27 mouse cellular contexts compared by ENCODE assay signal in the genomic region with DNA sequence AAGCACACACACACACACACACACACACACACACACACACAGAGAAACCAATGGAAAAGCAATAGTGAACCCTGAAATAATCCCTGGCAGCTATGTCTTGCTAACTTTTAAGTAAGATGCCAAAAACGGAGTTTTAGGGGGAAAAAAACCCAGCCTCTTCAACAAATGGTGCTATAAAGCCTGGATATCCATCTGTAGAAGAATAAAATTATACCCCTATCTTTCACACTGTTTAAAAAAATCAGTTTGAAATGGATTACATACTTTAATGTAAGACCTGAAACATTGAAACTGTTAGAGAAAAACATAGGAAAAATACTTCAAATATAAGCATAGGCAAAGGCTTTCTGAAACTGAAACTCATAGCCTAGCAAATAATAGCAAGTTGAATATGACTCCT.
A peak's percentile ranks its signal among the peaks of the same experiment; 100 is the strongest.
DNase-seq lines count a peak whose midpoint lies in the region; ATAC-seq and TF ChIP-seq lines count a peak whose summit lies in the region.
"Had no signal": no experiment of that assay in that cellular context is flagged by ENCODE, and none has a peak within 500 bp of the region (broad histone marks: within the 10 kb centered on the region; RNA-seq: fewer than 3 reads in every experiment).

No protein-coding gene starts in this region.

- no peaks in the 10 kb centered on the region for H3K36me3 ChIP-seq in forebrain, postnatal 0 days (ENCODE audit: insufficient read depth)
- H3K36me3 ChIP-seq in forebrain, embryonic 15.5 days = no peaks in the 10 kb centered on the region
- H3K36me3 ChIP-seq in heart, embryonic 12.5 days = no peaks in the 10 kb centered on the region
- H3K36me3 ChIP-seq: embryonic facial prominence, embryonic 13.5 days; embryonic facial prominence, embryonic 15.5 days; forebrain, embryonic 10.5 days; forebrain, embryonic 12.5 days; G1E had no signal

- no peaks in the 10 kb centered on the region for H3K9me3 ChIP-seq in forebrain, postnatal 0 days (ENCODE audit: low read length)
- H3K9me3 ChIP-seq in forebrain, embryonic 15.5 days = no peaks in the 10 kb centered on the region
- no peaks in the 10 kb centered on the region for H3K9me3 ChIP-seq in heart, embryonic 12.5 days (replicated peaks)
- H3K9me3 ChIP-seq: embryonic facial prominence, embryonic 13.5 days; embryonic facial prominence, embryonic 15.5 days; forebrain, embryonic 10.5 days; forebrain, embryonic 12.5 days; G1E had no signal

- peak; percentile 34; the same call in 1 of the 2 replicates for ATAC-seq in forebrain, postnatal 0 days
- no peak for ATAC-seq in forebrain, embryonic 15.5 days (replicated peaks)
- no peak for ATAC-seq in heart, embryonic 12.5 days (ENCODE audit: insufficient number of reproducible peaks, low FRiP score)
- ATAC-seq: activated CD4-positive, CD25-positive, alpha-beta regulatory T cell, adult 4 months; CD4-positive, CD25-positive, alpha-beta regulatory T cell, adult 4 months; forebrain, embryonic 14.5 days; Patski had no signal

- WGBS in forebrain, postnatal 0 days = 56% methylated on average over 1 of the region's 1 CpGs
- WGBS in forebrain, embryonic 15.5 days = 77% methylated on average over 1 of the region's 1 CpGs
- 63% methylated on average over 1 of the region's 1 CpGs for WGBS in heart, embryonic 12.5 days

- peak; percentile 25 for DNase-seq in forebrain, postnatal 0 days
- DNase-seq in layer of hippocampus, adult 9-11 months = peak; percentile 5
- no peak for DNase-seq in layer of hippocampus, adult 2 months (ENCODE audit: low spot score in 2 of 2)
- DNase-seq: adrenal gland, adult 8-10 months; adrenal gland, postnatal 14 days; adrenal gland, postnatal 36 days; B cell, adult 2 months; cerebellum, adult 11 months; cerebellum, adult 18-20 months; cerebellum, adult 8-10 months; cerebellum, adult 9-11 months; cerebellum, postnatal 14 days; cerebellum, postnatal 36 days; embryo, embryonic 11 days had no signal

- H3K27me3 ChIP-seq in forebrain, postnatal 0 days (ENCODE audit: insufficient read depth, low read length) = no peaks in the 10 kb centered on the region
- no peaks in the 10 kb centered on the region for H3K27me3 ChIP-seq in forebrain, embryonic 15.5 days
- H3K27me3 ChIP-seq in heart, embryonic 12.5 days (replicated peaks) = no peaks in the 10 kb centered on the region
- H3K27me3 ChIP-seq: CH12.LX; embryonic facial prominence, embryonic 13.5 days; embryonic facial prominence, embryonic 15.5 days; forebrain, embryonic 12.5 days; Patski had no signal

- H3K4me3 ChIP-seq in forebrain, postnatal 0 days (ENCODE audit: low read depth, low read length) = no peak overlapping the region
- no peak overlapping the region for H3K4me3 ChIP-seq in forebrain, embryonic 15.5 days
- no peak overlapping the region for H3K4me3 ChIP-seq in layer of hippocampus, adult 2 months
- no peak overlapping the region for H3K4me3 ChIP-seq in heart, embryonic 12.5 days
- H3K4me3 ChIP-seq: embryonic facial prominence, embryonic 13.5 days; embryonic facial prominence, embryonic 15.5 days; erythroblast, embryonic 14.5 days; forebrain, embryonic 10.5 days; forebrain, embryonic 12.5 days had no signal

- H3K9ac ChIP-seq in forebrain, postnatal 0 days = no peak overlapping the region
- no peak overlapping the region for H3K9ac ChIP-seq in forebrain, embryonic 15.5 days (replicated peaks)
- H3K9ac ChIP-seq in heart, embryonic 12.5 days = no peak overlapping the region
- H3K9ac ChIP-seq: embryonic facial prominence, embryonic 13.5 days; embryonic facial prominence, embryonic 15.5 days; forebrain, embryonic 12.5 days had no signal

- TF ChIP-seq CTCF in forebrain, postnatal 0 days (IDR thresholded peaks at IDR 0.05; ENCODE audit: low read depth) = no peak
- no peak for TF ChIP-seq CTCF in layer of hippocampus, adult 2 months (conservative IDR thresholded peaks at IDR 0.05)

- no peak overlapping the region for H3K27ac ChIP-seq in forebrain, postnatal 0 days (ENCODE audit: low read depth, low read length)
- no peak overlapping the region for H3K27ac ChIP-seq in forebrain, embryonic 15.5 days (replicated peaks)
- H3K27ac ChIP-seq in layer of hippocampus, adult 2 months = no peak overlapping the region
- no peak overlapping the region for H3K27ac ChIP-seq in heart, embryonic 12.5 days (ENCODE audit: poor library complexity, severe bottlenecking)
- H3K27ac ChIP-seq: embryonic facial prominence, embryonic 13.5 days; embryonic facial prominence, embryonic 15.5 days; forebrain, embryonic 10.5 days; forebrain, embryonic 12.5 days had no signal

- H3K4me1 ChIP-seq in forebrain, postnatal 0 days (ENCODE audit: insufficient read depth) = no peaks in the 10 kb centered on the region
- no peaks in the 10 kb centered on the region for H3K4me1 ChIP-seq in forebrain, embryonic 15.5 days
- no peaks in the 10 kb centered on the region for H3K4me1 ChIP-seq in heart, embryonic 12.5 days (replicated peaks)
- H3K4me1 ChIP-seq: embryonic facial prominence, embryonic 15.5 days; forebrain, embryonic 12.5 days had no signal

- no peak overlapping the region for H3K4me2 ChIP-seq in forebrain, postnatal 0 days (ENCODE audit: low read depth)
- H3K4me2 ChIP-seq in forebrain, embryonic 15.5 days (replicated peaks) = no peak overlapping the region
- no peak overlapping the region for H3K4me2 ChIP-seq in heart, embryonic 12.5 days
- H3K4me2 ChIP-seq: embryonic facial prominence, embryonic 13.5 days; embryonic facial prominence, embryonic 15.5 days; forebrain, embryonic 12.5 days had no signal

Comparison
In these comparisons a context has a peak if more than half of its experiments do, and no peak if none do; other contexts are left out.
1. DNase-seq: peak in forebrain, postnatal 0 days (single experiment) and layer of hippocampus, adult 9-11 months (single experiment); none in layer of hippocampus, adult 2 months (0 of 2).